In the genomic region with DNA sequence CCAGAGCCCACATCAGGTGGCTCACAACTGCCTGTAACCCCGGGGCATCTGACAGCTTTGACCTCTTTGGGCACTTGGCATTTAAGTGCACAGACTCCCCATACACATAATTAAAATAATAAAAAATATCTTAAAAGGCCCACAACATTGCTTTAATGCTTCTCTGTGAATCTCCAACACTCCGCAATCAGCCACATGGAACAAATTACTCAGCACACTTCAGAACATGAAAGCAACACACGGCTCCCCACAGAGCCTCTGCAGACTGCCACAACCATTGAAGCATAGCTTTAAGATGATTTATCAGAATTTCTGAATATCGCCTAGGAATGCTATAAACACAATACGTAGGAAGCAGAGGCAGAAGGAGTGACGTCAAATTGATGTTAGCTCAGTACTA, we compare ENCODE assay signal across 15 mouse cellular contexts.
"Had no signal": no experiment of that assay in that cellular context is flagged by ENCODE, and none has a peak within 500 bp of the region (broad histone marks: within the 10 kb centered on the region; RNA-seq: fewer than 3 reads in every experiment).

No protein-coding gene starts in this region.

- H3K27ac ChIP-seq: liver, embryonic 12.5 days; liver, embryonic 14.5 days; midbrain, embryonic 12.5 days; midbrain, embryonic 15.5 days; neural tube, embryonic 12.5 days had no signal

- H3K4me1 ChIP-seq: liver, embryonic 12.5 days; midbrain, embryonic 12.5 days; midbrain, embryonic 15.5 days; neural tube, embryonic 12.5 days had no signal

- H3K9ac ChIP-seq: liver, embryonic 12.5 days; liver, embryonic 14.5 days; lung, embryonic 14.5 days; midbrain, embryonic 12.5 days; midbrain, embryonic 15.5 days; neural tube, embryonic 12.5 days had no signal

- H3K4me3 ChIP-seq: liver, embryonic 12.5 days; midbrain, embryonic 12.5 days; midbrain, embryonic 15.5 days; neural tube, embryonic 12.5 days had no signal

- H3K9me3 ChIP-seq: liver, embryonic 12.5 days; midbrain, embryonic 12.5 days; midbrain, embryonic 15.5 days; neural tube, embryonic 12.5 days had no signal

- ATAC-seq: liver, embryonic 12.5 days; midbrain, embryonic 15.5 days had no signal

- H3K4me2 ChIP-seq: liver, embryonic 12.5 days; lung, embryonic 14.5 days; midbrain, embryonic 12.5 days; midbrain, embryonic 15.5 days; neural tube, embryonic 12.5 days had no signal

- DNase-seq: lung, adult 18-20 months; lung, embryonic 14.5 days; lung, postnatal 10 days; lung, postnatal 4 days; right cerebral cortex, postnatal 25 days; right cerebral cortex, postnatal 4 days; spleen, adult 18-20 months; thymus, adult 2 months; thymus, postnatal 25 days; thymus, postnatal 4 days had no signal

- H3K27me3 ChIP-seq: liver, embryonic 12.5 days; midbrain, embryonic 12.5 days; midbrain, embryonic 15.5 days; neural tube, embryonic 12.5 days had no signal
